Mouse (Mus musculus) liver, embryonic 16.5 days (tissue): ENCODE measurements around the gene Flnb. TPM values are rescaled to one million over a fixed set of nuclear protein-coding genes. Genes with fewer than 3 reads are reported as not detected.
A peak's percentile ranks its signal among the peaks of the same experiment; 100 is the strongest.

Source experiments
- ATAC-seq: fragments of 200-750 bp; cut with Nextera tagmentation; 2 replicates; pipeline ENCODE4 v1.8.0; 2017; ENCODE audit warnings: low read depth, mild to moderate bottlenecking, moderate number of reproducible peaks, moderate library complexity
- H3K27ac ChIP-seq: fragments of 300-500 bp; sonication (generic); 2 replicates; pipeline ENCODE4 v1.5.1; 2014; ENCODE audit warnings: mild to moderate bottlenecking, low read length
- H3K27me3 ChIP-seq: fragments of 300-500 bp; sonication (generic); 2 replicates; pipeline ENCODE4 v1.6.1; 2014; ENCODE audit warnings: low read depth, low read length, mixed read lengths; ENCODE audit not compliant: control insufficient read depth, insufficient read depth
- H3K36me3 ChIP-seq: fragments of 300-500 bp; sonication (generic); 2 replicates; pipeline ENCODE4 v1.6.1; 2014; ENCODE audit warnings: mild to moderate bottlenecking; ENCODE audit not compliant: control insufficient read depth, insufficient read depth
- H3K4me1 ChIP-seq: fragments of 300-500 bp; sonication (generic); 2 replicates; pipeline ENCODE4 v1.6.1; 2014; ENCODE audit warnings: low read depth, low read length, mixed read lengths; ENCODE audit not compliant: control insufficient read depth
- H3K4me2 ChIP-seq: fragments of 300-500 bp; sonication (generic); 2 replicates; pipeline ENCODE4 v1.6.1; 2014; ENCODE audit warnings: low read depth, low read length, mixed read lengths
- H3K4me3 ChIP-seq: fragments of 300-500 bp; sonication (generic); 2 replicates; pipeline ENCODE4 v1.5.1; 2014; ENCODE audit warnings: low read depth, mild to moderate bottlenecking, low read length
- H3K9ac ChIP-seq: fragments of 300-500 bp; sonication (generic); 2 replicates; pipeline ENCODE4 v1.6.1; 2014; ENCODE audit warnings: low read depth, low read length
- H3K9me3 ChIP-seq: fragments of 300-500 bp; sonication (generic); replicated peaks from 2 replicates; pipeline ENCODE4 v1.6.1; 2016; ENCODE audit warnings: low read length; ENCODE audit not compliant: control insufficient read depth
- WGBS: fragments of 180-500 bp; shearing (Covaris S2); extraction: QIAGEN DNeasy Blood & Tissue Kit; methylation state at CpG from one replicate; pipeline ENCODE4 v1.1.7; 2014; ENCODE audit not compliant: insufficient replicate concordance; 5-methylcytosine and 5-hydroxymethylcytosine counted together
- polyA plus RNA-seq: library from polyadenylated mRNA; unstranded; fragments of >200 nt; fragmentation: Nextera tagmentation; extraction: Ambion mirVana; gene quantifications from 2 replicates; pipeline ENCODE4 v1.2.1, GENCODE M21; 2015

Flnb gene
- polyA plus RNA-seq, 1 experiment from 2014 or later: 4.8 TPM

GRCm38 (mm10) chr14:7989371-7989770 is 171.6 kb downstream of the Flnb start:
- 30% methylated on average over 1 of the region's 1 CpGs for WGBS
- Histone ChIP-seq H3K4me3 (no peak overlapping the region), H3K4me2 (no peak overlapping the region), H3K27ac (no peak overlapping the region), H3K9ac (no peak overlapping the region), H3K27me3 (no peaks in the 10 kb centered on the region), H3K9me3 (no peaks in the 10 kb centered on the region), H3K36me3 (no peaks in the 10 kb centered on the region), H3K4me1 (no peaks in the 10 kb centered on the region; the same call in 1 of the 2 replicates)
- ATAC-seq: no peak

GRCm38 (mm10) chr14:7989961-7990360 is 172.2 kb downstream of the Flnb start:
- H3K36me3 ChIP-seq: no peaks in the 10 kb centered on the region
- ATAC-seq: no peak
- H3K4me3 ChIP-seq: no peak overlapping the region
- no peaks in the 10 kb centered on the region; the same call in 1 of the 2 replicates for H3K4me1 ChIP-seq
- H3K9me3 ChIP-seq: no peaks in the 10 kb centered on the region
- H3K9ac ChIP-seq: no peak overlapping the region
- H3K4me2 ChIP-seq: no peak overlapping the region
- H3K27me3 ChIP-seq: no peaks in the 10 kb centered on the region
- H3K27ac ChIP-seq: no peak overlapping the region
- 35% methylated on average over 3 of the region's 3 CpGs for WGBS

GRCm38 (mm10) chr14:7991108-7991776 is 173.5 kb downstream of the Flnb start:
- peak; percentile 65 for ATAC-seq
- WGBS: 52% methylated on average over 5 of the region's 5 CpGs
- H3K4me3 ChIP-seq: no peak overlapping the region
- no peak overlapping the region for H3K9ac ChIP-seq
- peak overlapping the region; percentile 29; the same call in 1 of the 2 replicates for H3K27ac ChIP-seq
- H3K36me3 ChIP-seq: no peaks in the 10 kb centered on the region
- no peaks in the 10 kb centered on the region for H3K9me3 ChIP-seq
- no peaks in the 10 kb centered on the region; the same call in 1 of the 2 replicates for H3K4me1 ChIP-seq
- no peak overlapping the region for H3K4me2 ChIP-seq
- H3K27me3 ChIP-seq: no peaks in the 10 kb centered on the region

- Histone ChIP-seq H3K36me3 (no peaks in the 10 kb centered on the region), H3K4me3 (no peak overlapping the region), H3K4me2 (no peak overlapping the region), H3K9ac (no peak overlapping the region), H3K27ac (no peak overlapping the region), H3K4me1 (no peaks in the 10 kb centered on the region; the same call in 1 of the 2 replicates), H3K9me3 (no peaks in the 10 kb centered on the region), H3K27me3 (no peaks in the 10 kb centered on the region)
- WGBS: 57% methylated on average over 6 of the region's 6 CpGs
- no peak for ATAC-seq
These were observed 174.4 kb downstream of the Flnb start for GRCm38 (mm10) chr14:7992158-7992557.

- Histone ChIP-seq H3K4me1 (no peaks in the 10 kb centered on the region; the same call in 1 of the 2 replicates), H3K4me2 (0 out of 2 replicates have a peak within 1 kb of the TSS, but pooled peaks have one; percentile 6), H3K4me3 (no peak within 1 kb of the TSS), H3K9ac (no peak within 1 kb of the TSS), H3K27me3 (no peaks in the 10 kb centered on the region), H3K9me3 (no peaks in the 10 kb centered on the region), H3K27ac (no peak within 1 kb of the TSS), H3K36me3 (no peaks in the 10 kb centered on the region)
- peak; percentile 47; the same call in 1 of the 2 replicates for ATAC-seq
- WGBS: 41% methylated on average over 8 of the region's 8 CpGs
These were observed 176.6 kb downstream of the Flnb start, which contains the start of gene Dnase1l3 for GRCm38 (mm10) chr14:7994271-7994767. TSS of gene Dnase1l3 (minus strand) at chr14:7994573.

GRCm38 (mm10) chr14:7997255-7997696 is 179.5 kb downstream of the Flnb start:
- Histone ChIP-seq H3K4me1 (no peaks in the 10 kb centered on the region), H3K27ac (no peak overlapping the region), H3K36me3 (no peaks in the 10 kb centered on the region), H3K27me3 (peaks cover 5% of the 10 kb centered on the region), H3K9ac (no peak overlapping the region), H3K4me2 (peak overlapping the region; percentile 52), H3K4me3 (no peak overlapping the region), H3K9me3 (no peaks in the 10 kb centered on the region)
- WGBS: 2% methylated on average over 15 of the region's 15 CpGs
- ATAC-seq: 0 out of 2 replicates have a peak, but pooled peaks have one; percentile 19

- no peaks in the 10 kb centered on the region for H3K9me3 ChIP-seq
- H3K9ac ChIP-seq: no peak overlapping the region
- H3K4me1 ChIP-seq: peaks cover 3% of the 10 kb centered on the region
- no peak overlapping the region for H3K27ac ChIP-seq
- H3K27me3 ChIP-seq: peaks cover 22% of the 10 kb centered on the region
- no peak overlapping the region for H3K4me2 ChIP-seq
- WGBS: 58% methylated on average over 3 of the region's 3 CpGs
- H3K4me3 ChIP-seq: no peak overlapping the region
- no peaks in the 10 kb centered on the region for H3K36me3 ChIP-seq
- no peak for ATAC-seq
These were observed 181.3 kb downstream of the Flnb start for GRCm38 (mm10) chr14:7999030-7999429.

GRCm38 (mm10) chr14:7999435-7999834 is 181.7 kb downstream of the Flnb start:
- Histone ChIP-seq H3K4me1 (peaks cover 3% of the 10 kb centered on the region), H3K9me3 (no peaks in the 10 kb centered on the region), H3K4me2 (no peak overlapping the region), H3K27me3 (peaks cover 26% of the 10 kb centered on the region), H3K4me3 (no peak overlapping the region), H3K36me3 (no peaks in the 10 kb centered on the region), H3K27ac (no peak overlapping the region), H3K9ac (no peak overlapping the region)
- 65% methylated on average over 5 of the region's 5 CpGs for WGBS
- ATAC-seq: no peak

GRCm38 (mm10) chr14:8000247-8000646 is 182.5 kb downstream of the Flnb start:
- H3K9me3 ChIP-seq: no peaks in the 10 kb centered on the region
- no peak overlapping the region for H3K9ac ChIP-seq
- H3K27ac ChIP-seq: no peak overlapping the region
- H3K27me3 ChIP-seq: peaks cover 26% of the 10 kb centered on the region
- no peak overlapping the region for H3K4me3 ChIP-seq
- peaks cover 3% of the 10 kb centered on the region for H3K4me1 ChIP-seq
- no peaks in the 10 kb centered on the region for H3K36me3 ChIP-seq
- no peak overlapping the region for H3K4me2 ChIP-seq
- ATAC-seq: no peak
- WGBS: 53% methylated on average over 5 of the region's 5 CpGs
